Mouse (Mus musculus): ENCODE measurements around the gene Zfp13. TPM values are rescaled to one million over a fixed set of nuclear protein-coding genes. Genes with fewer than 3 reads are reported as not detected.

Zfp13 gene
- polyA plus RNA-seq, 1 experiment from 2014 or later: 0.60 TPM

GRCm38 (mm10) chr17:23571084-23571483 is 28.2 kb downstream of the Zfp13 start:
- 14% methylated on average over 5 of the region's 5 CpGs for WGBS (ENCODE audit: missing documents)
- H3K27ac ChIP-seq: no peak overlapping the region
- no peaks in the 10 kb centered on the region for H3K36me3 ChIP-seq (ENCODE audit: inconsistent target)
- H3K4me3 ChIP-seq (ENCODE audit: inconsistent target): no peak overlapping the region
- H3K79me2 ChIP-seq (ENCODE audit: inconsistent target): no peaks in the 10 kb centered on the region

DNA sequence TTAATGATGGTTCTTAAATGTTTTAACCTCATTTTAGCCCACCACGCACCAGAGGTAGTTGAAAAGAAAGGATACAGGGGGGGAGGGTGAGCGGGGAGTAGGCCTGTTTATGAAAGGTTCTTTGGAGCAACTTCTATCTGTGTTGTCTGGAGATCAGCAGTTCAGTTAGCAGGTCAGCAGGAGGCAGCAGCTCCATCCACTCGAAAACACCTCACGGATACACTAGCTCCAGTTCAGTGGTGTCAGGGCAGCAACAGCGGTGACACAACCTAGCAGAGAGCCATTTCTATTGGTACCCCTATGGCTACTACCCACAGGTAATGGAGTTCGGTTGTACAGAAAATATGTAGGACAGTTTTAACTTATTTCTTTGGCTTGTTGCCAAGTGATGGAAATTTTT is 29.3 kb downstream of the Zfp13 start:
- Histone ChIP-seq H3K4me3 (ENCODE audit: inconsistent target) (no peak overlapping the region), H3K79me2 (ENCODE audit: inconsistent target) (no peaks in the 10 kb centered on the region), H3K27ac (no peak overlapping the region), H3K36me3 (ENCODE audit: inconsistent target) (no peaks in the 10 kb centered on the region)
- WGBS (ENCODE audit: missing documents): 30% methylated on average over 6 of the region's 6 CpGs

DNA sequence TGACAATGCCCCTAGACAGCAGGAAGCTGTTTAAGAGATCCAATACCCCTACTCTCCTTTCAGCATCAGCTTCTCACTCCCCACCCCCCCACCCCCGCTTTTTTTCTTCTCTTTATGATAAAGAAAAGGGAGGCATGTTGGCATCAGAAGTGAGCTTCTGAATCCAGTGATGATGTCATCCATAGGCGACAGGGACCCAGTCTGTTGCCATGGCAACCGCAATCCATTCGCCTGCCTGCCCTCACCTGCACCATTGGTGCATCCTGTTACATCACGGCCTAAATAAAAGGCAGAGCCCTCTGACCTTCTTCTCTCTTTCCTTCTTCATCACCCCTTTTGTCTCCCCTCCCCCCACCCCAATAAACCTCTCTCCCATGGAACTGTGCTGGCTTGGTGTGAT is 30.9 kb downstream of the Zfp13 start:
- H3K36me3 ChIP-seq (ENCODE audit: inconsistent target): no peaks in the 10 kb centered on the region
- whole genome bisulfite sequencing (ENCODE audit: missing documents): 72% methylated on average over 4 of the region's 5 CpGs
- H3K4me3 ChIP-seq (ENCODE audit: inconsistent target): no peak overlapping the region
- H3K27ac ChIP-seq: no peak overlapping the region
- H3K79me2 ChIP-seq (ENCODE audit: inconsistent target): no peaks in the 10 kb centered on the region

- Histone ChIP-seq H3K27ac (no peak overlapping the region), H3K36me3 (ENCODE audit: inconsistent target) (no peaks in the 10 kb centered on the region), H3K79me2 (ENCODE audit: inconsistent target) (peaks cover 7% of the 10 kb centered on the region; the same call in 1 of the 2 replicates), H3K4me3 (ENCODE audit: inconsistent target) (no peak overlapping the region)
- 44% methylated on average over 5 of the region's 5 CpGs for WGBS (ENCODE audit: missing documents)
Observed at GRCm38 (mm10) chr17:23566787-23567186, 32.5 kb downstream of the Zfp13 start.

DNA sequence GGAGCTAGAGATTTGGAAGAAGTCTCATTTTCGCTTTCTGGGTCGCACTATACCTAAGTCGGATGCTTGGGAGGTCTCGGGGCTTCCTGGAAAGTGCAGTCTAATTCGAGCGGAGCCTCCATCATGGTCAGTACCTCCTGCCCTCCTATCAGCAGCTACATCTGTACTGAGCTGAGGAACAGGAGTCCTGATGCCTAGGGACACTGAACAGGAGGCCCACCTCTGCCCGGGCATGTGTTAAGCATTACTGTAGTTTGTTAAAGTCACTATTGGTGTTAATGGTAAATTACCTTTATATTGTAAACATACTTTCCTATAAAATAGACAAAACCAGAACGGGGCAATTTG is 34.9 kb downstream of the Zfp13 start:
- H3K36me3 ChIP-seq (ENCODE audit: inconsistent target): peaks cover 1% of the 10 kb centered on the region; the same call in 1 of the 2 replicates
- under 1% methylated on average over 8 of the region's 8 CpGs for WGBS (ENCODE audit: missing documents)
- peak overlapping the region; percentile 91 for H3K4me3 ChIP-seq (ENCODE audit: inconsistent target)
- H3K79me2 ChIP-seq (ENCODE audit: inconsistent target): peaks cover 7% of the 10 kb centered on the region; the same call in 1 of the 2 replicates
- peak overlapping the region; percentile 53 for H3K27ac ChIP-seq

DNA sequence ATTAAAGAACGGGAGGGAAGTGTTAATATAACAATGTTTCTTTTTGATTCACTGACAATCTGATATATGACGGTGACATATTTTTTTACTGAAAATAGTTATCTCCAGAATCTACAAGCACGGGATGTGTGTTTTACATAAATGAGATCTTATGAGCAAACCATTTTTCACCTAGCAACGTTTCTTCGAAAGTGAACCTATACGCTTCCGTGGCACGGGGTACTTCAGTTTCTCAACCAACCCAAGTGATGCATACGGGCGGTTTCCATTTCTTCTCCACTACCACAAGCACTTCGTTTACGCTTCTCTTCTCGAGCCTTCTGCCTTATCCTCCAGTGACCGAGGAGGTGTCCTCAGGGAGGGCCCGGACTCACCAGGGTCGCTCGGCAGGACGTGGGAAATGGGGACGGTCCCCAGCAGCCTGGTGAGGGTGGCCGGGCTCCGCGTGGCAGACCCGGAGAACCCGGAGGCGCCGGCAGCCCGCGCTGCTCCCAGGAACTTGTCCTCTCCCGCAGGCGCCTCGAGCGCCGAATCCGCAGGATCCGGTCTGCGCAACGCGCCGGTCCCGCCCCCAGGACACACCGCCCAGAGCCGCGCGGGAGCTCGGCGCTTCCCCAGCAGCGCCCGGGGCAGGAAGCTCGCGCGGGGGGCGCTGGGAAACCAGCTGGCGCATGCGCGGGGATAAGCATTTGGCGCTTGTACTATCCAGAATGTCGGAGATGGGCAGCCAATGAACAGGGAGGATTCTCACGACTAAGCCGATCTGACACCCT is 35.5 kb downstream of the Zfp13 start, which contains the start of gene Zfp213:
Gene Zfp213 (minus strand): TSS at position 644 of the 773 bp plus-strand sequence.
- Histone ChIP-seq H3K4me3 (ENCODE audit: inconsistent target) (peak within 1 kb of the TSS; percentile 91), H3K79me2 (ENCODE audit: inconsistent target) (peaks cover 7% of the 10 kb centered on the region; the same call in 1 of the 2 replicates), H3K27ac (peak within 1 kb of the TSS; percentile 58), H3K36me3 (ENCODE audit: inconsistent target) (peaks cover 7% of the 10 kb centered on the region; the same call in 1 of the 2 replicates)
- 0% methylated on average over 55 of the region's 59 CpGs for WGBS (ENCODE audit: missing documents)

- peaks cover 24% of the 10 kb centered on the region; the same call in 1 of the 2 replicates for H3K36me3 ChIP-seq (ENCODE audit: inconsistent target)
- H3K27ac ChIP-seq: no peak overlapping the region
- H3K79me2 ChIP-seq (ENCODE audit: inconsistent target): peaks cover 7% of the 10 kb centered on the region; the same call in 1 of the 2 replicates
- no peak overlapping the region for H3K4me3 ChIP-seq (ENCODE audit: inconsistent target)
- WGBS (ENCODE audit: missing documents): 89% methylated on average over 11 of the region's 11 CpGs
Observed at GRCm38 (mm10) chr17:23559767-23560166, 39.5 kb downstream of the Zfp13 start.

GRCm38 (mm10) chr17:23555243-23555916 is 43.9 kb downstream of the Zfp13 start:
- peaks cover 24% of the 10 kb centered on the region; the same call in 1 of the 2 replicates for H3K36me3 ChIP-seq (ENCODE audit: inconsistent target)
- no peaks in the 10 kb centered on the region for H3K79me2 ChIP-seq (ENCODE audit: inconsistent target)
- no peak overlapping the region for H3K27ac ChIP-seq
- H3K4me3 ChIP-seq (ENCODE audit: inconsistent target): no peak overlapping the region
- 81% methylated on average over 7 of the region's 7 CpGs for WGBS (ENCODE audit: missing documents)

DNA sequence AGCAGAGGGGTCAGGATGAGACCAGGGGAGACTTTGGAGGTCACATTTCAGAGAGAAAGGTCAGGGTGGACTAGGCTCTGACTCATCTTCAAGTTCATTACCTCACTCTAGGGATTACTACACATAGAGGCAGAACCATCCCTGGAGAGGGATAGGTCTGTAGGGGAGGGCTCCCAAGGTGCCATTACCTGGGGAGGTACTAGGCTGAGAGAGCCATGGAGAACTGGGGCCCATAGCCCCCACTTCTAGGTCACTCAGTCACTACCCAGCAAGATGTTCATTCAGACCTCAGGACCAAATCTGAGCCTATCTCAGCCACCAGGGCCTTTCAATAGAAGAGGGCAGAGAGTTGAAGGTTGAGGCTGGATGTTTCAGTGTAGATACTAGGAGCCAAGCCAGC is 45.0 kb downstream of the Zfp13 start:
- no peak overlapping the region for H3K4me3 ChIP-seq (ENCODE audit: inconsistent target)
- H3K27ac ChIP-seq: no peak overlapping the region
- no peaks in the 10 kb centered on the region for H3K79me2 ChIP-seq (ENCODE audit: inconsistent target)
- peaks cover 22% of the 10 kb centered on the region; the same call in 1 of the 2 replicates for H3K36me3 ChIP-seq (ENCODE audit: inconsistent target)

GRCm38 (mm10) chr17:23553634-23554120 is 45.6 kb downstream of the Zfp13 start:
- Histone ChIP-seq H3K4me3 (ENCODE audit: inconsistent target) (no peak overlapping the region), H3K79me2 (ENCODE audit: inconsistent target) (no peaks in the 10 kb centered on the region), H3K27ac (no peak overlapping the region), H3K36me3 (ENCODE audit: inconsistent target) (peaks cover 16% of the 10 kb centered on the region; the same call in 1 of the 2 replicates)
- WGBS (ENCODE audit: missing documents): 72% methylated on average over 1 of the region's 1 CpGs

DNA sequence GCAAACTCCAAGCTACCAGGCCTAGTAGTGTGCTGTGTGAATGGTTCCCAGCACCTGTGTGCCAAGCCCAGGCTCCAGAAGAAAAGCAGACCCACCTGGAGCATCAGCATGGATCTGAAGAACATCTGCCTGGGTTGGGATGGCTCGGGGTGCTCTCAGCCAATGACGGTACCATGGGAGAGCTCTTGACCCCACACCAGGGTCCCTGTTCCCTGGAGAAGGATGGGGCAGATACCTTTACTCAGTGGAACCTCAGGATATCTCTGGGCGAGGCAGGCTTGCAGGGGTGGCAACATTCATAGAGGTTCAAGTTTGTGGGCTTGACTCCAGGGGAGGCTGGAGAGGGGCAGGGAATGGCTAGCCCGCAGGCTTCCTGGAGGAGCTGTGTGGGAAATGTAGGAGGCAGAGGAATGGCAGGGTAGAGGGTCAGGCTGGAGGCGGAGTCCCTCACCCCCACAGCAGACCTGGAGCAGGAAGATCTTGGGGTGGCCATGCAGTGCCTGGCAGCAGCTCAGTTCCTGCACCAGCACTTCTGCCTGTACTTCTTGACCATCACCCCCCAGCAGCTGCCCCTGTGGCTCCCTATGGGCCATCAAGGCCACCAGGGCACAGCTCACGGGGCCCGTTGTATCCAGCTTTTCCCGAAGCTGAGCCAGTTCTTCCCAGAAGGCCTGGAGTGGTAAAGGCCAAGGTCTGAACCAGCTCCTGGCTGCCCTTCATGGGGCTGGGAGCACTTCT is 46.2 kb downstream of the Zfp13 start:
- Histone ChIP-seq H3K27ac (no peak overlapping the region), H3K79me2 (ENCODE audit: inconsistent target) (no peaks in the 10 kb centered on the region), H3K4me3 (ENCODE audit: inconsistent target) (no peak overlapping the region), H3K36me3 (ENCODE audit: inconsistent target) (peaks cover 10% of the 10 kb centered on the region; the same call in 1 of the 2 replicates)
- WGBS (ENCODE audit: missing documents): 88% methylated on average over 8 of the region's 8 CpGs

- Histone ChIP-seq H3K27ac (no peak overlapping the region), H3K36me3 (ENCODE audit: inconsistent target) (peaks cover 1% of the 10 kb centered on the region; the same call in 1 of the 2 replicates)
- WGBS (ENCODE audit: missing documents): 76% methylated on average over 5 of the region's 5 CpGs
Observed at GRCm38 (mm10) chr17:23551963-23552362, 47.3 kb downstream of the Zfp13 start.

DNA sequence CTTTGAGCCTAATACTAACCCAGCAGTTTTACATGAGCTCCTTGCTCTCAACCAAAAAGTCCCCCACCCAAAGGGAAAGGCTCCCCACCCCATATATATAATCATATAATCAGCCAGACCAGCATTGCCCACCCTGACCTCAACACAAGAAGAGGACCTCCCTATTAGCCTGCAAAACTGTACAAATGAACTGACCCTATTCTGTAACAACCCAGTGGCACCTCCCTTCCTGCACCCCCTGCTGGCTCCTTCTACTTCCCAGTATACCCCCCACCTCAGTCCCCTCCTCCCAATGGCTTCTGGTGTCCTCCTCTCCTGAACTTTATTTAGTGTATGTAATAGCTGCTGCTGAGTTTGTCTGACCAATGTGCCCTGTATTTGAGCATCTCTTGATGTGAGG is 47.9 kb downstream of the Zfp13 start:
- no peaks in the 10 kb centered on the region for H3K36me3 ChIP-seq (ENCODE audit: inconsistent target)
- H3K79me2 ChIP-seq (ENCODE audit: inconsistent target): no peaks in the 10 kb centered on the region
- H3K4me3 ChIP-seq (ENCODE audit: inconsistent target): peak overlapping the region; percentile 74
- no peak overlapping the region for H3K27ac ChIP-seq

More at GRCm38 (mm10) chr17:23551963-23552362, 47.3 kb downstream of the Zfp13 start:
- Histone ChIP-seq H3K4me3 (ENCODE audit: inconsistent target) (no peak overlapping the region), H3K79me2 (ENCODE audit: inconsistent target) (no peaks in the 10 kb centered on the region)

- WGBS (ENCODE audit: missing documents): 5% methylated on average over 15 of the region's 15 CpGs
- Histone ChIP-seq H3K79me2 (ENCODE audit: inconsistent target) (no peaks in the 10 kb centered on the region), H3K4me3 (ENCODE audit: inconsistent target) (peak overlapping the region; percentile 74), H3K36me3 (ENCODE audit: inconsistent target) (no peaks in the 10 kb centered on the region), H3K27ac (peak overlapping the region; percentile 42)
Observed at GRCm38 (mm10) chr17:23550856-23551255, 48.4 kb downstream of the Zfp13 start.
